Mouse (Mus musculus): ENCODE results near the gene Gm8439.

Gene Gm8439

GRCm38 (mm10) chr4:120612304-120613080 lies 23.9 kb downstream of the Gm8439 start:
- in situ Hi-C loops (cut with MseI, MboI) = no loop called here

- in situ Hi-C loops (cut with MseI, MboI) = no loop called here
These were observed 25.3 kb downstream of the Gm8439 start for GRCm38 (mm10) chr4:120613691-120614329.

- in situ Hi-C loops (cut with MseI, MboI) = no loop called here
These were observed 26.1 kb downstream of the Gm8439 start for GRCm38 (mm10) chr4:120614644-120615043.

GRCm38 (mm10) chr4:120615528-120616081 lies 27.1 kb downstream of the Gm8439 start:
- in situ Hi-C loops (cut with MseI, MboI) = no loop called here

GRCm38 (mm10) chr4:120616199-120617025 lies 27.9 kb downstream of the Gm8439 start:
- in situ Hi-C loops (cut with MseI, MboI) = no loop called here

- in situ Hi-C loops (cut with MseI, MboI) = no loop called here
These were observed 39.2 kb downstream of the Gm8439 start for GRCm38 (mm10) chr4:120627728-120628127.

- in situ Hi-C loops (cut with MseI, MboI) = no loop called here
These were observed 41.8 kb downstream of the Gm8439 start for GRCm38 (mm10) chr4:120630218-120630931.

- in situ Hi-C loops (cut with MseI, MboI) = no loop called here
These were observed 43.3 kb downstream of the Gm8439 start for GRCm38 (mm10) chr4:120631828-120632227.

GRCm38 (mm10) chr4:120635351-120635750 lies 46.8 kb downstream of the Gm8439 start:
- in situ Hi-C loops (cut with MseI, MboI) = no loop called here

- in situ Hi-C loops (cut with MseI, MboI) = no loop called here
These were observed 53.4 kb downstream of the Gm8439 start for GRCm38 (mm10) chr4:120641946-120642345.

- in situ Hi-C loops (cut with MseI, MboI) = no loop called here
These were observed 55.4 kb downstream of the Gm8439 start for GRCm38 (mm10) chr4:120643899-120644298.

- in situ Hi-C loops (cut with MseI, MboI) = no loop called here
These were observed 61.0 kb downstream of the Gm8439 start for GRCm38 (mm10) chr4:120649369-120650207.

GRCm38 (mm10) chr4:120650208-120650592 lies 61.7 kb downstream of the Gm8439 start:
- in situ Hi-C loops (cut with MseI, MboI) = no loop called here

- in situ Hi-C loops (cut with MseI, MboI) = no loop called here
These were observed 67.4 kb downstream of the Gm8439 start for GRCm38 (mm10) chr4:120655898-120656297.

All from mouse trophoblast stem cell (cell line).